ENCODE assay signal across 18 mouse cellular contexts in genomic region chr17:61204316-61204715, GRCm38 (mm10).
A peak's percentile ranks its signal among the peaks of the same experiment; 100 is the strongest.
DNase-seq lines count a peak whose midpoint lies in the region; TF ChIP-seq lines count a peak whose summit lies in the region.
"Had no signal": no experiment of that assay in that cellular context is flagged by ENCODE, and none has a peak within 500 bp of the region (broad histone marks: within the 10 kb centered on the region; RNA-seq: fewer than 3 reads in every experiment).

No protein-coding gene starts in this region.

- H3K4me3 ChIP-seq in embryonic fibroblast, embryonic 13.5 days (ENCODE audit: insufficient read depth, low read length) = no peak overlapping the region
- H3K4me3 ChIP-seq: embryonic facial prominence, embryonic 10.5 days; embryonic facial prominence, embryonic 12.5 days; erythroblast, embryonic 14.5 days; forebrain, embryonic 10.5 days; forebrain, embryonic 12.5 days had no signal

- peak overlapping the region; percentile 87 for H3K27ac ChIP-seq in embryonic fibroblast, embryonic 13.5 days (ENCODE audit: insufficient read depth, low read length)
- H3K27ac ChIP-seq: embryonic facial prominence, embryonic 10.5 days; embryonic facial prominence, embryonic 12.5 days; forebrain, embryonic 10.5 days; forebrain, embryonic 12.5 days had no signal

- TF ChIP-seq CTCF in embryonic fibroblast, embryonic 13.5 days (IDR thresholded peaks at IDR 0.05; ENCODE audit: borderline replicate concordance, insufficient read depth, low read length) = no peak

- no peak for TF ChIP-seq POLR2A in embryonic fibroblast, embryonic 13.5 days (IDR thresholded peaks at IDR 0.05; ENCODE audit: low read depth, low read length)

- DNase-seq in 3134 (ENCODE audit: extremely low read depth, insufficient read length, low spot score) (peak; percentile 5), 3T3-L1 (ENCODE audit: low read depth, low spot score) (peak; percentile 58)
- DNase-seq in frontal cortex, postnatal 10 days (ENCODE audit: low spot score in 2 of 2) = no peak
- no peak for DNase-seq in testis, postnatal 14 days (ENCODE audit: low spot score)
- DNase-seq: adrenal gland, adult 8-10 months; adrenal gland, postnatal 14 days; adrenal gland, postnatal 36 days; cerebellum, adult 11-12 months; cerebellum, adult 2 months; cerebellum, adult 9-10 months; cerebellum, postnatal 10 days; cerebellum, postnatal 25 days had no signal

- no peaks in the 10 kb centered on the region for H3K4me1 ChIP-seq in embryonic fibroblast, embryonic 13.5 days (ENCODE audit: control insufficient read depth, insufficient read depth, low read length)
- H3K4me1 ChIP-seq: embryonic facial prominence, embryonic 10.5 days; embryonic facial prominence, embryonic 12.5 days; forebrain, embryonic 10.5 days; forebrain, embryonic 12.5 days had no signal

Comparison
In these comparisons a context has a peak if more than half of its experiments do, and no peak if none do; other contexts are left out.
1. DNase-seq: peak in 3134 (single experiment) and 3T3-L1 (single experiment); none in frontal cortex, postnatal 10 days (0 of 2) and testis, postnatal 14 days (single experiment).